Mouse (Mus musculus): Measurements from ENCODE around the gene Thap2. TPM values are rescaled to one million over a fixed set of nuclear protein-coding genes. Genes with fewer than 3 reads are reported as not detected.
A peak's percentile ranks its signal among the peaks of the same experiment; 100 is the strongest.

Thap2 gene
- polyA plus RNA-seq, 1 experiment = 4.8 TPM

DNA sequence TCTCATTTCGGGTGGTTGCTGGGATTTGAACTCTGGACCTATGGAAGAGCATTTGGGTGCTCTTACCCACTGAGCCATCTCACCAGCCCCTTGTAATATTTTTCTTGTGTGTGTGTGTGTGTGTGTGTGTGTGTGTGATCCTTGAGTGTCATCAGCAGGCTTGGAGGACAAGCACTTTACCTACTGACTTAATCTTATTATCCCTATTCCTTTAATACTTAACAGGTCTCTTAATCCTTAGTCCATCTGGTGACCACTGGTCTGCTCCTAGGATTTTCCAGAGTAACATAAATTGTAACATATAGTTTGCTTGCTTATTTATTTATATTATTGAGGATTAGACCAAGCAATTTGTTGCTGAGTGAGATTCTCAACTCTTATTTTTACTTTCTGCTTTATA is 7.7 kb upstream of the Thap2 start:
- Histone ChIP-seq H3K27me3 (ENCODE audit: control insufficient read depth, insufficient read depth, insufficient read length) (no peaks in the 10 kb centered on the region), H3K4me3 (ENCODE audit: insufficient read depth, poor library complexity, severe bottlenecking) (no peak overlapping the region), H3K36me3 (ENCODE audit: control insufficient read depth, insufficient read depth) (peaks cover 88% of the 10 kb centered on the region), H3ac (ENCODE audit: control insufficient read depth, insufficient read length, low read depth) (no peak overlapping the region), H3K79me3 (ENCODE audit: low read depth) (peaks cover 87% of the 10 kb centered on the region), H3K79me2 (ENCODE audit: control insufficient read depth, insufficient read depth) (peaks cover 100% of the 10 kb centered on the region)
- TF ChIP-seq MAX (IDR thresholded peaks at IDR 0.05) (no peak), MYOD1 (IDR thresholded peaks at IDR 0.05; ENCODE audit: control insufficient read depth, insufficient read length, low read depth) (no peak), MYOG (IDR thresholded peaks at IDR 0.05; ENCODE audit: control insufficient read depth, extremely low read depth, insufficient read length) (no peak), CEBPB (IDR thresholded peaks at IDR 0.05; ENCODE audit: low read depth) (no peak), CTCF (IDR thresholded peaks at IDR 0.05; ENCODE audit: control insufficient read depth, insufficient read depth, insufficient read length) (no peak), USF1 (IDR thresholded peaks at IDR 0.05; ENCODE audit: low read depth) (no peak), FOSL1 (IDR thresholded peaks at IDR 0.05; ENCODE audit: insufficient read depth, low read length, poor library complexity, severe bottlenecking) (no peak)

DNA sequence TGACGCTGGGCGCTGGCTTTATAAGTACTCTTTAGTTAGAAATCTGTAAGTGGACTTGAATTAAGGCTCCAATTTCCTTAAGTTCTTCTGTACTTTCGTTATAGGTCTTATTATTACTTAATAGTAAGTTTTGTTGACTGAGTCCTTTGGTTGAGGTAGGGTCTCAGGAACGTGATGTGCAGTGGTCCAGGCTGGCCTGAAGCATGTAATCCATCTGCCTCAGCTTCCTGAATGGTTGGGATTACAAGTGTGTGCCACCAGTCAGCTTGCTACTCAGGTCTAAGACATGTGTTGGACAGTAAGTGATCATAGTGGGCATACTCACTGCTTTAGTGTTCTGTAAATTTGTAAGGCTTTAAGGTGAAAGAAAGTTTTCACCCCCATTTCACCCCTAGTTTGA is 6.8 kb upstream of the Thap2 start:
- Histone ChIP-seq H3K36me3 (ENCODE audit: control insufficient read depth, insufficient read depth) (peaks cover 86% of the 10 kb centered on the region), H3K79me3 (ENCODE audit: low read depth) (peaks cover 88% of the 10 kb centered on the region), H3ac (ENCODE audit: control insufficient read depth, insufficient read length, low read depth) (no peak overlapping the region), H3K79me2 (ENCODE audit: control insufficient read depth, insufficient read depth) (peaks cover 100% of the 10 kb centered on the region), H3K4me3 (ENCODE audit: insufficient read depth, poor library complexity, severe bottlenecking) (no peak overlapping the region), H3K27me3 (ENCODE audit: control insufficient read depth, insufficient read depth, insufficient read length) (no peaks in the 10 kb centered on the region)
- TF ChIP-seq FOSL1 (IDR thresholded peaks at IDR 0.05; ENCODE audit: insufficient read depth, low read length, poor library complexity, severe bottlenecking) (no peak), CTCF (IDR thresholded peaks at IDR 0.05; ENCODE audit: control insufficient read depth, insufficient read depth, insufficient read length) (no peak)

DNA sequence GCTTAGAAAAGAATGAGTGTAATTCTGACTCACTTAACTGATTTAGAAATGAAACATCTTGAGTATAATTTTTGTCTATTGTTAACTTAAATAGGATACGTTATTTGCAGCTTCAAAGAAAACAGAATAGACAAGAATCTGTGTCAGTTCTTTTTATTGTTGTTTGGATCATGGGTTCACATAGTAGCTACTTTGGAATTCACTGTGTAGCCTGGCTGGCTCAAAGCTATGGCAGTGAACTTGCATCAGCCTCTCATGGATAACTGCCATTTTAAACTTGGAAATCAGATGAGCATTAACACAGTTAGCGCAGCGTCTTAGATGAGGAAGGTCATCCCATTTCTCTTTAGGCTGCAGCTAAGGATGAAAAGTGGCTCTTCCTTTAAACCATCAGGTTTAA is 3.6 kb upstream of the Thap2 start:
- peaks cover 57% of the 10 kb centered on the region for H3K36me3 ChIP-seq (ENCODE audit: control insufficient read depth, insufficient read depth)
- no peak overlapping the region for H3K4me3 ChIP-seq (ENCODE audit: insufficient read depth, poor library complexity, severe bottlenecking)
- TF ChIP-seq USF1 (IDR thresholded peaks at IDR 0.05; ENCODE audit: low read depth) (no peak), CTCF (IDR thresholded peaks at IDR 0.05; ENCODE audit: control insufficient read depth, insufficient read depth, insufficient read length) (no peak), CEBPB (IDR thresholded peaks at IDR 0.05; ENCODE audit: low read depth) (no peak), MYOD1 (IDR thresholded peaks at IDR 0.05; ENCODE audit: control insufficient read depth, insufficient read length, low read depth) (no peak), MAX (IDR thresholded peaks at IDR 0.05) (no peak), FOSL1 (IDR thresholded peaks at IDR 0.05; ENCODE audit: insufficient read depth, low read length, poor library complexity, severe bottlenecking) (no peak), MYOG (IDR thresholded peaks at IDR 0.05; ENCODE audit: control insufficient read depth, extremely low read depth, insufficient read length) (no peak)

DNA sequence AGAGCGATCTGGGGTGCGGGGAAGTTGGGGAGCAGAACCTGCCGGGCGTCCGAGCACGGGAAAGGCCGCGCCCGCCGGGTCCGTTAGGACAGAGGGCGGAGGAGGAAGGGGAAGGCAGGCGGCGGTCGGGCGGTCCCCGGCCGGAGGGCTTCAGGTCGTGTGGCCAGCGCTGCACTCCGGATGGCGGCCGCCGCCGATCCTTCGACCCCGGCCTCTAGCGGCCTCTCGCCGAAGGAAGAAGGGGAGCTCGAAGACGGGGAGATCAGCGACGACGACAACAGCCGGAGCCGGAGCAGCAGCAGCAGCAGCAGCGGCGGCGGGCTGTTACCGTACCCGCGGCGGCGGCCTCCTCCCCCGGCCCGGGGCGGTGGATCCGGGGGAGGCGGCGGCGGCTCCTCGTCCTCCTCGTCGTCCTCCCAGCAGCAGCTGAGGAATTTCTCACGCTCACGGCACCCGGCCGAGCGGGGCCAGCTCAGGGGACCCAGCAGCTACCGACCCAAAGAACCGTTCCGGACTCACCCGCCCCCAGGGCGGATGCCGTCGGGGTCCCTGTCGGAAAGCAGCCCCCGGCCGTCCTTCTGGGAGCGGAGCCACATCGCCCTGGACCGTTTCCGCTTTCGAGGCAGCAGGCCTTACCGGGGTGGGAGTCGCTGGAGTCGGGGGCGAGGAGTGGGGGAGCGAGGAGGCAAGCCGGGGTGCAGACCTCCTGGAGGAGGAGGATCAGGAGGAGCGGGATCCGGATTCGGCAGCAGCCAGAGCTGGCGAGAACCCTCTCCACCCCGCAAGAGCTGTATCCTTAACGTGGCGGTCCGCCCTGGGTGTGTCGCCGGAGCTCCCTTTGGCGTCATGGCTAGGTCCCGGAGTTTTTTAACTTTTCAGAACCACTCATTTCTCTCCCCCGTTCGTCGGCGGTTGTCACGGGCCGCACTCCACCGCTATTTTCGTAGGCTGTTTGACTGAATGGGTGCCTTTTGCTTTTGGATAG is 1.1 kb upstream of the Thap2 start:
- TF ChIP-seq MYOD1 (IDR thresholded peaks at IDR 0.05; ENCODE audit: control insufficient read depth, insufficient read length, low read depth) = no peak
- no peak for TF ChIP-seq CTCF (IDR thresholded peaks at IDR 0.05; ENCODE audit: control insufficient read depth, insufficient read depth, insufficient read length)
- TF ChIP-seq USF1 (IDR thresholded peaks at IDR 0.05; ENCODE audit: low read depth) = no peak
- no peak for TF ChIP-seq MAX (IDR thresholded peaks at IDR 0.05)
- TF ChIP-seq FOSL1 (IDR thresholded peaks at IDR 0.05; ENCODE audit: insufficient read depth, low read length, poor library complexity, severe bottlenecking) = no peak
- no peak for TF ChIP-seq MYOG (IDR thresholded peaks at IDR 0.05; ENCODE audit: control insufficient read depth, extremely low read depth, insufficient read length)
- TF ChIP-seq CEBPB (IDR thresholded peaks at IDR 0.05; ENCODE audit: low read depth) = no peak
- H3K4me3 ChIP-seq (ENCODE audit: insufficient read depth, poor library complexity, severe bottlenecking) = peak overlapping the region; percentile 83
- peaks cover 80% of the 10 kb centered on the region for H3K79me3 ChIP-seq (ENCODE audit: low read depth)
- peaks cover 32% of the 10 kb centered on the region for H3K36me3 ChIP-seq (ENCODE audit: control insufficient read depth, insufficient read depth)
- H3K27me3 ChIP-seq (ENCODE audit: control insufficient read depth, insufficient read depth, insufficient read length) = no peaks in the 10 kb centered on the region
- peak overlapping the region; percentile 93 for H3ac ChIP-seq (ENCODE audit: control insufficient read depth, insufficient read length, low read depth)
- H3K79me2 ChIP-seq (ENCODE audit: control insufficient read depth, insufficient read depth) = peaks cover 95% of the 10 kb centered on the region

More for the DNA sequence above, 3.6 kb upstream of the Thap2 start:
- peaks cover 95% of the 10 kb centered on the region for H3K79me2 ChIP-seq (ENCODE audit: control insufficient read depth, insufficient read depth)
- H3K79me3 ChIP-seq (ENCODE audit: low read depth) = peaks cover 79% of the 10 kb centered on the region
- H3K27me3 ChIP-seq (ENCODE audit: control insufficient read depth, insufficient read depth, insufficient read length) = no peaks in the 10 kb centered on the region
- no peak overlapping the region for H3ac ChIP-seq (ENCODE audit: control insufficient read depth, insufficient read length, low read depth)

DNA sequence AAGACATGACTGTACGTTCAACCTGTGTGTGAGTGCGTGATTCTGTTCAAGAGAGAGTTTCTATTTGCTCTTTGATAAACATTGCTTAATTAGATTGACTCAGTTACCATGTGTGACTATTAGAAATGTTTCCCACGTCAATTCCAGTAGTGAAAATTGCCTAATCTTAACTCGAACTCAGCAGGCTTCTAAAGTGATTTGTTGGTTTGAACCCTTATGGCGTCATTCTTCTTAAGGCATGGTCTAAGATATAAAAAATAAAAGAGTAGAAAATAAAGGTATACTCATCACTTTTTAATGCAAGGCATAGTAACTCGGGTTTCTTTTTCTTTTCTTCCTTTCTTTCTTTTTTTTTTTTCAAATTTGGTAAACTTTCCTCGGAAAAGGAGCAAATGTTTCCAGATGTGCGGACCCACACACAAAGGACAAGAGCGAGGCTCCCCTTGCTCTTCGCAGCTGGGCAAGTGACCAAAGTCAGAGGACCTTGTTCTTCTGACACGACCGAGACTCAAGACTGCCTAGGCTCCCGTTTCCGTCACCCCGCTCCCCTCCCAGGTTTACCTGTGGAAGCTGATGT is 511 bp downstream of the Thap2 start:
- Histone ChIP-seq H3ac (ENCODE audit: control insufficient read depth, insufficient read length, low read depth) (peak overlapping the region; percentile 84), H3K36me3 (ENCODE audit: control insufficient read depth, insufficient read depth) (peaks cover 17% of the 10 kb centered on the region), H3K27me3 (ENCODE audit: control insufficient read depth, insufficient read depth, insufficient read length) (no peaks in the 10 kb centered on the region), H3K79me2 (ENCODE audit: control insufficient read depth, insufficient read depth) (peaks cover 93% of the 10 kb centered on the region), H3K79me3 (ENCODE audit: low read depth) (peaks cover 70% of the 10 kb centered on the region), H3K4me3 (ENCODE audit: insufficient read depth, poor library complexity, severe bottlenecking) (peak overlapping the region; percentile 83)
- TF ChIP-seq USF1 (IDR thresholded peaks at IDR 0.05; ENCODE audit: low read depth) (no peak), CEBPB (IDR thresholded peaks at IDR 0.05; ENCODE audit: low read depth) (peak; percentile 11)
